Mouse (Mus musculus): ENCODE data around the gene Taf13.

Taf13 gene

GRCm38 (mm10) chr3:108574018-108574417 is 2.5 kb downstream of the Taf13 start:
- no peak for DNase-seq

GRCm38 (mm10) chr3:108584580-108584979 is 13.1 kb downstream of the Taf13 start:
- no peak for DNase-seq

- DNase-seq = no peak
Observed at GRCm38 (mm10) chr3:108588446-108588845, 16.9 kb downstream of the Taf13 start.

- DNase-seq = peak; percentile 97
Observed at GRCm38 (mm10) chr3:108590786-108591529, 19.5 kb downstream of the Taf13 start, which contains the start of gene Wdr47. Gene Wdr47, plus strand, starts transcription at chr3:108591279.

GRCm38 (mm10) chr3:108591530-108592522 is 20.3 kb downstream of the Taf13 start:
- no peak for DNase-seq

- no peak for DNase-seq
Observed at GRCm38 (mm10) chr3:108608906-108609305, 37.4 kb downstream of the Taf13 start.
